Mouse (Mus musculus) liver, embryonic 14.5 days (tissue): ENCODE data around the gene Dmtf1.

Experiments
- CTCF ChIP-seq: IDR thresholded peaks from 2 replicates; pipeline ENCODE4 v1.5.1; 2016; ENCODE audit warnings: antibody characterized with exemption, low read depth, control low read depth
- EP300 ChIP-seq: IDR thresholded peaks from 2 replicates; pipeline ENCODE4 v1.6.1; 2016; ENCODE audit warnings: antibody characterized with exemption, low read depth

GRCm38 (mm10) chr5:9166366-9166765, 4.8 kb upstream of the Dmtf1 start:
- TF ChIP-seq CTCF (no peak), EP300 (no peak)
